Mouse (Mus musculus): ENCODE measurements around the gene Cux2. TPM values are rescaled to one million over a fixed set of nuclear protein-coding genes. Genes with fewer than 3 reads are reported as not detected.

Gene Cux2
- polyA plus RNA-seq, 1 experiment from 2014 or later: 17.4 TPM

DNA sequence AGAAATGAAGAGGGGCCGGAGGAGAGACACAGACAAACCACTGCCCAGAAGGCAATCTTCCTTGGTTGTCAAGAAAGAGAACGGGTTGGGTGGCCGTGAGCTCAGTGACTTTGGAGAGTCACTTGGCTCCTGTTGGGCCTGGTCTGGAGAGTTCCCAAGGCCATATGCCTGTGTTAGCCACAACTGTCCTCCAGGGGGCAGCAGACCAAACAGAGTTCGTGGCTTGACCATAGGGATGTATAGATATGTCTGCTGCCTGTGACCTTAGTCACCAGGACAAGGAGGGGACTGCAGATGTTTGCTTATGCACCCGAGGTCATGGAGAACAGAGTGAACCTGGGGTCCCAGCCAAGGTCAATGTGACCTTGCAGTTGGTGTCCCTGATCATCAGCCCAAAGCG is 104.1 kb downstream of the Cux2 start:
- Histone ChIP-seq H3K27ac (ENCODE audit: low read depth, low read length) (no peak overlapping the region), H3K36me3 (ENCODE audit: control insufficient read depth, insufficient read depth, low read length) (no peaks in the 10 kb centered on the region), H3K4me1 (replicated peaks; ENCODE audit: control insufficient read depth, insufficient read depth, low read length) (peaks cover 6% of the 10 kb centered on the region), H3K9me3 (ENCODE audit: control insufficient read depth, low read length) (no peaks in the 10 kb centered on the region), H3K27me3 (ENCODE audit: control insufficient read depth, insufficient read depth, low read length) (no peaks in the 10 kb centered on the region; the same call in none of the 2 replicates), H3K9ac (ENCODE audit: low read depth, low read length) (no peak overlapping the region), H3K4me2 (replicated peaks; ENCODE audit: low read depth, low read length) (no peak overlapping the region), H3K4me3 (ENCODE audit: low read depth, low read length) (no peak overlapping the region)
- DNase-seq (ENCODE audit: low spot score): peak; percentile 82
- WGBS: 48% methylated on average over 6 of the region's 6 CpGs
- no peak for ATAC-seq (ENCODE audit: low FRiP score)

DNA sequence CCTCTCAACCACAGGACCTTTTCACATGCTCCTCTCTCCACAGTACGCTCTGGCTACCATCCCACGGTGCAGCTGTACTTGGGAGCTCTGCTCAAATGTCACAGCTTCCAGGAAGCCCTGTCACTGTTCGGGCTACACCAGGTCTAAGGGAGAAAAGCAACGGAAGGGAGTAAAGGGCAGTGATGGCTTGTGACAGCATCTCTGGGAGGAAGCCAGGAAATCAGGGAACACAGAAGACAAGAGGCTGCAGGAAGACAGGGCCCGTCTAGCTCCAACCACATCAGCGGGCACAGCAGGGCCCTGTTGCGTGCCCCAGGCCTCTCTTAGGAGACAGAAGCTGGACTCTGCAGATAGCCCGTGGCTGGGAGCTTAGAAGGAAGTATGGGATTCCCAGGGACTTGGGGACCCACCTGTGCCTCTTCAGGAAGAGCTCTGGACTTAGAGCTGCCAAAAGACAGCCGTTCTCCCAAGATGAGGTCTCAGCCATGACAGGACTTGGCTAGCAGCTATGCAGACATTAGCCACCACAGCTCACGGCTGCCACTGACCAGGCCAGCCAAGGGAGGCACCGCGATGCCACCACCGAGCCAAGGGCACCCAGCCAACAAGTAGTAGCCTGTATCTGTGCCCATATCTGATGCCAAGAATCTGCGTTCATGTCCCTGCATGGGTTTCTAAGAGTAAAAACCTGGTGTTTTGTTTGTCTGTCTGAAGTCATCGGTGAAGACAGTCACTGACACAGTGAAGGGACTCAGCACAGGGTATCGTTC is 105.7 kb downstream of the Cux2 start:
- DNase-seq (ENCODE audit: low spot score) (no peak), ATAC-seq (ENCODE audit: low FRiP score) (no peak)
- no peak overlapping the region for H3K4me3 ChIP-seq (ENCODE audit: low read depth, low read length)
- no peak overlapping the region for H3K9ac ChIP-seq (ENCODE audit: low read depth, low read length)
- H3K9me3 ChIP-seq (ENCODE audit: control insufficient read depth, low read length): no peaks in the 10 kb centered on the region
- no peak overlapping the region for H3K4me2 ChIP-seq (replicated peaks; ENCODE audit: low read depth, low read length)
- H3K27me3 ChIP-seq (ENCODE audit: control insufficient read depth, insufficient read depth, low read length): no peaks in the 10 kb centered on the region; the same call in none of the 2 replicates
- 91% methylated on average over 16 of the region's 16 CpGs for WGBS
- H3K4me1 ChIP-seq (replicated peaks; ENCODE audit: control insufficient read depth, insufficient read depth, low read length): peaks cover 5% of the 10 kb centered on the region
- H3K27ac ChIP-seq (ENCODE audit: low read depth, low read length): no peak overlapping the region
- H3K36me3 ChIP-seq (ENCODE audit: control insufficient read depth, insufficient read depth, low read length): no peaks in the 10 kb centered on the region

DNA sequence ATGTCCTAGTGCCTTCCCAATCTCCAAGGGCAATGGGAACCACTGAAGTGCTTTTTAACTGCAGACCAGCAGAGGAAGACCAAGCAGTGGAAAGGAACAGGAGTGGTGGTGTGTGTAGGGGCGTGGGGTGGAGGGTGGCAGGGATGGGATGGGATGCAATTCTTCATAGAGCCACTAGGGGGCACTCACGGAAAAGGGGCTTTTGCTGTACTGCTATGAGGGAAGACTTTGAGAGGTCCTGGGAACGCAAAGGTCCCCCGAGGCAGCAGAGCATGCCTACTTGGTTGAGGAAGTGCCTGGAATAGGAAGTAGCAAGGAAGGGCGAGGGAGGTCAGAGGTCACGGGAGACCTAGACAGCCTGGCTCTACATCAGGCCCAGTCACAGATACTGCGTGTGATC is 106.4 kb downstream of the Cux2 start:
- Histone ChIP-seq H3K4me3 (ENCODE audit: low read depth, low read length) (no peak overlapping the region), H3K9ac (ENCODE audit: low read depth, low read length) (no peak overlapping the region), H3K36me3 (ENCODE audit: control insufficient read depth, insufficient read depth, low read length) (no peaks in the 10 kb centered on the region), H3K4me1 (replicated peaks; ENCODE audit: control insufficient read depth, insufficient read depth, low read length) (peaks cover 7% of the 10 kb centered on the region), H3K4me2 (replicated peaks; ENCODE audit: low read depth, low read length) (no peak overlapping the region), H3K9me3 (ENCODE audit: control insufficient read depth, low read length) (no peaks in the 10 kb centered on the region), H3K27ac (ENCODE audit: low read depth, low read length) (no peak overlapping the region), H3K27me3 (ENCODE audit: control insufficient read depth, insufficient read depth, low read length) (no peaks in the 10 kb centered on the region; the same call in 1 of the 2 replicates)
- DNase-seq (ENCODE audit: low spot score) (no peak), ATAC-seq (ENCODE audit: low FRiP score) (no peak)
- WGBS: 60% methylated on average over 7 of the region's 7 CpGs

DNA sequence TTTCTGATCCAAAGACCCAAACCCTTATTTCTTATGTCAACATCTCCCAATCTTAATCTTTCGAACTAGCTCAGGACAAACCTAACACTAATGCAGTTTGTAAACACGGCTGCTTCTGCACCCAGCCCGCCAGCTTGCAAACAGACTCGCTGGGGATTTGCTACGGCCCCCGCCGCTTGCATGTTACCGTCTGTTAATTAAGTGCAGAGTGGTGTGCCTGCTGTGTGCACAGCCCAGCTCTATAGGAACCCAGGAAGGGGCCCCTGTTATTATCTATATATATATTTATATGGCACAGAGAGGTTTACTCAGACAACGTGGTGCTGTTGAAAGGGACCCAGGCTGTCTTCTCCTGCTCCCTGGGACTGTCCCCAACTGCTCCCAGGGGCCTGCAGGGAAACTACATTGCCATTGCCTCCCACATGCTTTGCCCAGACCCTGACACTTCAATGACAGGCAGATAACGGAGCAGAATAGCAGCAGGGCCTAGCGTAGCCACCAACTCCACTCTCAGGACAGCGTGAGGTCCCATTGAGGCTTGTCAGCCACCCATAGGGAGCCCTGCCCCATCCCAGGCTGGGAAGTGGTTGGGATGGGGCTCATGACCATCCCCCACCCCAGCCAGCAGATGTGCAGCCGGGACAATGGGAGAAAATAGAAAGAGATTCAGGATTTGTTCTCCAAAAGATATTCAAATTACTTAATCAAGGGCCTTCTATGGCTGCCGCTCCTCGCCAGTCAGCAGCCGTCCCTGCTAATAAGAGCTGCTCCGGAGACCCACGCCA is 111.6 kb downstream of the Cux2 start:
- Histone ChIP-seq H3K4me3 (ENCODE audit: low read depth, low read length) (no peak overlapping the region), H3K9ac (ENCODE audit: low read depth, low read length) (no peak overlapping the region), H3K36me3 (ENCODE audit: control insufficient read depth, insufficient read depth, low read length) (no peaks in the 10 kb centered on the region), H3K4me1 (replicated peaks; ENCODE audit: control insufficient read depth, insufficient read depth, low read length) (peaks cover 20% of the 10 kb centered on the region), H3K27ac (ENCODE audit: low read depth, low read length) (peak overlapping the region; percentile 31), H3K27me3 (ENCODE audit: control insufficient read depth, insufficient read depth, low read length) (no peaks in the 10 kb centered on the region), H3K9me3 (ENCODE audit: control insufficient read depth, low read length) (no peaks in the 10 kb centered on the region), H3K4me2 (replicated peaks; ENCODE audit: low read depth, low read length) (0 out of 2 replicates have a peak overlapping the region, but pooled peaks have one; percentile 19)
- 19% methylated on average over 18 of the region's 18 CpGs for WGBS
- ATAC-seq (ENCODE audit: low FRiP score) (peak; percentile 58; the same call in 1 of the 2 replicates), DNase-seq (ENCODE audit: low spot score) (peak; percentile 40)

DNA sequence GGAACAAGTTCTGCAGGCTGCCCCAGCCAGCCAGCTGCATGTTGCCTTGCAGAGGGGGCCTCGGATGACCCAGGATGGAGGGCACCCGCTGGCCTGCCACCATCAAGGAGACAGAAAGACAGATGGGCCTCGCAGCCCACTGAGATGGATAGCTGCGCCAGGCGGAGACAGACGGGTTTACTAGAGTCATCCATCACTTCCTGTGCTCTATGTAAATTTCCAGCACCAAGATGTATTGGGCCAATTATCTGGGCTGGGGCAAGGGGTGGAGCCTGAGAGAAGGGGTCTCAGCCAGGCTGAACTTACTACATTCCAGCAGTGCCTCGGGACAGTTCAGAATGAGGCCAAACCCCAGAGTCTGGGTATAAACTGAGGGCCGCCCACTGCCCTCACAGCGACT is 119.6 kb downstream of the Cux2 start:
- H3K27ac ChIP-seq (ENCODE audit: low read depth, low read length): peak overlapping the region; percentile 72; the same call in 1 of the 2 replicates
- no peak overlapping the region for H3K4me3 ChIP-seq (ENCODE audit: low read depth, low read length)
- DNase-seq (ENCODE audit: low spot score) (peak; percentile 39), ATAC-seq (ENCODE audit: low FRiP score) (peak; percentile 23; the same call in 1 of the 2 replicates)
- H3K9me3 ChIP-seq (ENCODE audit: control insufficient read depth, low read length): no peaks in the 10 kb centered on the region
- peaks cover 3% of the 10 kb centered on the region for H3K27me3 ChIP-seq (ENCODE audit: control insufficient read depth, insufficient read depth, low read length)
- H3K4me1 ChIP-seq (replicated peaks; ENCODE audit: control insufficient read depth, insufficient read depth, low read length): peaks cover 16% of the 10 kb centered on the region
- no peaks in the 10 kb centered on the region for H3K36me3 ChIP-seq (ENCODE audit: control insufficient read depth, insufficient read depth, low read length)
- H3K4me2 ChIP-seq (replicated peaks; ENCODE audit: low read depth, low read length): no peak overlapping the region
- 30% methylated on average over 9 of the region's 9 CpGs for WGBS
- H3K9ac ChIP-seq (ENCODE audit: low read depth, low read length): no peak overlapping the region

DNA sequence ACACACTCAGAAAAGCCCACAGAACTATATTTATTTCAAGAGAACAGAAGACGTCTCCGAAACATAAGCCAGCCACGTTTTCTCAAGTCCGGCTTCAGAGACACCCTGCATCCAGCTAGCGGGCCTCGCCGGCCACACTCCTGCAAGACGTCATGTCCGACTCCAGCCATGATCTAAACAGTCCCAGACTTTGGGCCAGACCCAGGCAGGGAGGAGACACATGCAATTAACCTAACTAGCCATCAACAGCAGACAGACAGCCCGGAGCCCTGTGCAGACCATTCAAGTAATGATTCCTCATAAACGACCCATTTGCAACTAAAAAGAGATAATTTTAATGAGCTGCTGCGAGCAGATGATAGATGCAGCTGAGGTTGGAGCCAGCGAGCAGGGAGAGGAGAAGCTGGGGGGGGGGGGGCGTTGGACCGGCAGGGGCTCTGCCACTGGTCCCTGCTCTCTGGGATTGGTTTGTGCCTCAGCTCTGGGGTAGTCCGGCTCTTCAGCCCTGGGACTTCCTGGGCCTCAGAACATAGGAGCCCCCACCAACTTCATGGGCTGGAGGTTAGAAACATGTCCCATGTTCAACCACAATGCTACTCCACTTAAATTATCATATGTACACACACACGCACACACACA is 121.4 kb downstream of the Cux2 start:
- Histone ChIP-seq H3K4me3 (ENCODE audit: low read depth, low read length) (no peak overlapping the region), H3K36me3 (ENCODE audit: control insufficient read depth, insufficient read depth, low read length) (no peaks in the 10 kb centered on the region), H3K9me3 (ENCODE audit: control insufficient read depth, low read length) (no peaks in the 10 kb centered on the region), H3K4me1 (replicated peaks; ENCODE audit: control insufficient read depth, insufficient read depth, low read length) (peaks cover 22% of the 10 kb centered on the region), H3K27ac (ENCODE audit: low read depth, low read length) (peak overlapping the region; percentile 62; the same call in 1 of the 2 replicates), H3K4me2 (replicated peaks; ENCODE audit: low read depth, low read length) (no peak overlapping the region), H3K27me3 (ENCODE audit: control insufficient read depth, insufficient read depth, low read length) (peaks cover 8% of the 10 kb centered on the region), H3K9ac (ENCODE audit: low read depth, low read length) (no peak overlapping the region)
- 60% methylated on average over 16 of the region's 17 CpGs for WGBS
- ATAC-seq (ENCODE audit: low FRiP score): 0 out of 2 replicates have a peak, but pooled peaks have one; percentile 26
- DNase-seq (ENCODE audit: low spot score): no peak

DNA sequence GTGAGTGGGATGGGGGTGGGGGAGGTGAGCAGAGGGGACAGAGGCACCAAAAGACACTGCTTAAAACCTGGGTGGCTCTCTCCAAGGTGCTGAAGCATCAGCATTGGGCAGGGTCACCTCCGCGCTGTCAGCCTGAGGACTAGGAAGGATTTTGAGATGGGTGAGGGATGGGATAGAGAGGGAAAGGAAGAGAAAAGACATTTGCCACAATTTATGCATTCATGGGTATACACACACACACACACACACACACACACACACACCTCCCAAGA is 123.4 kb downstream of the Cux2 start:
- ATAC-seq (ENCODE audit: low FRiP score) (no peak), DNase-seq (ENCODE audit: low spot score) (peak; percentile 62)
- Histone ChIP-seq H3K4me3 (ENCODE audit: low read depth, low read length) (no peak overlapping the region), H3K9ac (ENCODE audit: low read depth, low read length) (no peak overlapping the region), H3K4me1 (replicated peaks; ENCODE audit: control insufficient read depth, insufficient read depth, low read length) (peaks cover 22% of the 10 kb centered on the region), H3K9me3 (ENCODE audit: control insufficient read depth, low read length) (no peaks in the 10 kb centered on the region), H3K27ac (ENCODE audit: low read depth, low read length) (0 out of 2 replicates have a peak overlapping the region, but pooled peaks have one; percentile 40), H3K27me3 (ENCODE audit: control insufficient read depth, insufficient read depth, low read length) (peaks cover 10% of the 10 kb centered on the region), H3K4me2 (replicated peaks; ENCODE audit: low read depth, low read length) (no peak overlapping the region), H3K36me3 (ENCODE audit: control insufficient read depth, insufficient read depth, low read length) (no peaks in the 10 kb centered on the region)
- 11% methylated on average over 2 of the region's 2 CpGs for WGBS

DNA sequence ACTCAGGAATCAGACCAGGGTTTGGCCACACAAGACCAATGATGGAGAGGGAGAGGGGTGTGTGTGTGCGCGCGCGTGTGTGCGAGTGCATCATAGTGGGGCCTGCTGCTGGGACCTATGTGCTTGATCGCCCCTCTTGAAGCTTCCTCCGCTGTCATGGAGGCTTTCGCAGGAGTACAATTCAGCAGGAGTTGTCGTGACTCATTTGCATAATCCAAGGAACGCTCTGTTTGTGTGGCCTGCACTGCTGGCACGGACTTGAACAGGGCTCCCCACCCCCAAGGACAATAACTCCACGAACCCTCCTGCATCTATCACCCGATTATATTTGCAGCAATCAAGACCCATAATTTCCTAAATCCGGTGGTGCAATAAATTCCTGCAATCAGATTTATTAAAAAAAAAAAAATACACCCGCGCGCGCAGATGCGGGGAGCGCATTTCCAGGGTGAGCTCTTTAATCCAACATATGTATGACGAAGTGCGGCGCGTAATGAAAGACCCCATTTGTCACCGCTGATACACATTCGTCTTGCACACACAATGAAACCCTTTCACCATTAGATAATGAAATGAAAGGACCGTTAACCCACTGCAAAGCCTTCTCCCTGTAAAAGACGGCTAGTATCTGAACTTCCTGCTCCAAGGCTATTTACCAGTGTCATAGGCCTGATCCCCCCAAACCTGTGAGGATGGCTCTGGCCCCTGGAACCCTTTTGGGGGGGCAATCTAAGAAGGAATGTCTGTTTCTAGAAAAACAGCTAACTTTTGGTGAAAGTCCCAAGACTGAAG is 124.0 kb downstream of the Cux2 start:
- Histone ChIP-seq H3K4me3 (ENCODE audit: low read depth, low read length) (peak overlapping the region; percentile 8), H3K9ac (ENCODE audit: low read depth, low read length) (no peak overlapping the region), H3K36me3 (ENCODE audit: control insufficient read depth, insufficient read depth, low read length) (no peaks in the 10 kb centered on the region), H3K27me3 (ENCODE audit: control insufficient read depth, insufficient read depth, low read length) (peaks cover 10% of the 10 kb centered on the region), H3K9me3 (ENCODE audit: control insufficient read depth, low read length) (no peaks in the 10 kb centered on the region), H3K4me1 (replicated peaks; ENCODE audit: control insufficient read depth, insufficient read depth, low read length) (peaks cover 22% of the 10 kb centered on the region), H3K4me2 (replicated peaks; ENCODE audit: low read depth, low read length) (peak overlapping the region; percentile 49), H3K27ac (ENCODE audit: low read depth, low read length) (peak overlapping the region; percentile 40)
- peak; percentile 45 for DNase-seq (ENCODE audit: low spot score)
- peak; percentile 31; the same call in 1 of the 2 replicates for ATAC-seq (ENCODE audit: low FRiP score)
- WGBS: 20% methylated on average over 28 of the region's 28 CpGs

Measured in hindbrain, embryonic 11.5 days (tissue).